20 mouse cellular contexts compared by ENCODE assay signal in the genomic region with DNA sequence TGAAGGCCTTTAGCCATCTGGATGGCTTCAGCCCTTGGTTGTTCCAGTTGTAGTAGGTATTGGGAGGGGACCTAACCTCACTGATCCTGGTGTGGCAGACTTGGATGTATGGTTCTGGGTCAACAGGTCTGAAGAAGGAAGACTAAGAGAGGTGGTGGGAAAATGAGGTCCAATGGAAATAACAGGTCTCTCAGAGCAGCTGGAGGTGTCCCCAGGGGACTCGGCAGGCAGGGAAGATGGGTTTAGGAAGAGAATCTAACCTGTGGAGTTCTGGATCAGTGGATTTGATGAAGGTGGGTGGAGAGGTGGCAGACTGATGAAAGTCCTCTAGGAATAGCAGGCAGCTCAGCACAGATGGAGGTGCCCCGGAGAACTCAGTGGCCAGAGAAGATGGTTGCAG. TPM values are rescaled to one million over a fixed set of nuclear protein-coding genes. Genes with fewer than 3 reads are reported as not detected.
DNase-seq lines count a peak whose midpoint lies in the region; ATAC-seq lines count a peak whose summit lies in the region.
"Had no signal": no experiment of that assay in that cellular context is flagged by ENCODE, and none has a peak within 500 bp of the region (broad histone marks: within the 10 kb centered on the region; RNA-seq: fewer than 3 reads in every experiment).

No protein-coding gene starts in this region.

- no peaks in the 10 kb centered on the region for H3K9me3 ChIP-seq in heart, embryonic 10.5 days
- no peaks in the 10 kb centered on the region for H3K9me3 ChIP-seq in heart, embryonic 11.5 days (replicated peaks; ENCODE audit: control insufficient read depth, low read length)
- H3K9me3 ChIP-seq: G1E had no signal

- WGBS in heart, embryonic 10.5 days: 80% methylated on average over 2 of the region's 2 CpGs
- 74% methylated on average over 2 of the region's 2 CpGs for WGBS in heart, embryonic 11.5 days (ENCODE audit: insufficient replicate concordance)

- H3K4me1 ChIP-seq in heart, embryonic 10.5 days: no peaks in the 10 kb centered on the region
- no peaks in the 10 kb centered on the region for H3K4me1 ChIP-seq in heart, embryonic 11.5 days (ENCODE audit: control insufficient read depth, insufficient read depth, low read length)

- no peak overlapping the region for H3K27ac ChIP-seq in heart, embryonic 10.5 days
- H3K27ac ChIP-seq in heart, embryonic 11.5 days (ENCODE audit: low read depth, low read length): no peak overlapping the region

- no peak overlapping the region for H3K4me2 ChIP-seq in heart, embryonic 11.5 days

- no peak overlapping the region for H3K9ac ChIP-seq in heart, embryonic 11.5 days (ENCODE audit: low read depth, low read length)

- H3K36me3 ChIP-seq in heart, embryonic 10.5 days: no peaks in the 10 kb centered on the region
- no peaks in the 10 kb centered on the region for H3K36me3 ChIP-seq in heart, embryonic 11.5 days (ENCODE audit: control insufficient read depth, insufficient read depth, low read length)
- H3K36me3 ChIP-seq: G1E had no signal

- H3K4me3 ChIP-seq in heart, embryonic 10.5 days: no peak overlapping the region
- H3K4me3 ChIP-seq in heart, embryonic 11.5 days (ENCODE audit: low read depth, low read length): no peak overlapping the region

- DNase-seq in heart, adult 11 months: peak; percentile 55
- no peak for DNase-seq in heart, adult 9 months (ENCODE audit: low spot score in 2 of 2)
- peak; percentile 58 for DNase-seq in heart, embryonic 10.5 days (ENCODE audit: low spot score)
- DNase-seq: adrenal gland, adult 2 months; adrenal gland, adult 8-10 months; adrenal gland, postnatal 10 days; adrenal gland, postnatal 14 days; adrenal gland, postnatal 25 days; adrenal gland, postnatal 36 days; B cell, adult 2 months; cerebellum, adult 11 months; cerebellum, adult 11-12 months; cerebellum, adult 18-20 months had no signal

- no peaks in the 10 kb centered on the region for H3K27me3 ChIP-seq in heart, embryonic 10.5 days (ENCODE audit: insufficient read depth, poor library complexity, severe bottlenecking)
- no peaks in the 10 kb centered on the region for H3K27me3 ChIP-seq in heart, embryonic 11.5 days (ENCODE audit: control insufficient read depth, insufficient read depth, low read length)
- H3K27me3 ChIP-seq: CH12.LX had no signal

- ATAC-seq in heart, embryonic 11.5 days (replicated peaks; ENCODE audit: insufficient number of reproducible peaks, low FRiP score, low TSS enrichment): no peak
- ATAC-seq: activated CD4-positive, CD25-positive, alpha-beta regulatory T cell, adult 4 months; CD4-positive, CD25-positive, alpha-beta regulatory T cell, adult 4 months; Patski had no signal

RNA-seq across cellular contexts. Expression of gene 4931406B18Rik, which starts 17.0 kb away (rescaled TPM):
- polyA plus RNA-seq in heart, embryonic 10.5 days (2016; fragmentation: Nextera tagmentation; extraction: Ambion mirVana): not detected in 2 replicates
- not detected in 2 replicates for polyA plus RNA-seq in heart, embryonic 11.5 days (2014; fragmentation: Nextera tagmentation; extraction: Ambion mirVana)
- polyA plus RNA-seq: activated CD4-positive, CD25-positive, alpha-beta regulatory T cell, adult 4 months; adrenal gland, adult 2 months; C2C12; CD4-positive, CD25-positive, alpha-beta regulatory T cell, adult 4 months; G1E; Patski had no signal

RNA-seq across cellular contexts. Expression of gene Cd33, which starts 21.5 kb away (rescaled TPM):
- 0.34 and 0.37 TPM in 2 replicates for polyA plus RNA-seq in heart, embryonic 10.5 days (2016; fragmentation: Nextera tagmentation; extraction: Ambion mirVana)
- polyA plus RNA-seq in heart, embryonic 11.5 days (2014; fragmentation: Nextera tagmentation; extraction: Ambion mirVana): 0.44 and 0.79 TPM in 2 replicates
- polyA plus RNA-seq: activated CD4-positive, CD25-positive, alpha-beta regulatory T cell, adult 4 months; CD4-positive, CD25-positive, alpha-beta regulatory T cell, adult 4 months had no signal

RNA-seq across cellular contexts. Expression of gene Iglon5, which starts 32.9 kb away (rescaled TPM):
- 0.20 TPM in 1 of 2 replicates, not detected in the other for polyA plus RNA-seq in heart, embryonic 10.5 days (2016; fragmentation: Nextera tagmentation; extraction: Ambion mirVana)
- polyA plus RNA-seq in heart, embryonic 11.5 days (2014; fragmentation: Nextera tagmentation; extraction: Ambion mirVana): 0.10 and 0.11 TPM in 2 replicates
- polyA plus RNA-seq: activated CD4-positive, CD25-positive, alpha-beta regulatory T cell, adult 4 months; G1E had no signal

RNA-seq across cellular contexts. Expression of gene Zfp658, which starts 39.3 kb away (rescaled TPM):
- polyA plus RNA-seq in heart, embryonic 10.5 days (2016; fragmentation: Nextera tagmentation; extraction: Ambion mirVana): 1.4 and 2.1 TPM in 2 replicates
- 1.2 and 1.9 TPM in 2 replicates for polyA plus RNA-seq in heart, embryonic 11.5 days (2014; fragmentation: Nextera tagmentation; extraction: Ambion mirVana)

RNA-seq across cellular contexts. Expression of gene Zfp719, which starts 56.6 kb away (rescaled TPM):
- polyA plus RNA-seq in heart, embryonic 10.5 days (2016; fragmentation: Nextera tagmentation; extraction: Ambion mirVana): 9.7 and 10.0 TPM in 2 replicates
- polyA plus RNA-seq in heart, embryonic 11.5 days (2014; fragmentation: Nextera tagmentation; extraction: Ambion mirVana): 8.0 TPM in 2 replicates

Comparison
In these comparisons a context has a peak if more than half of its experiments do, and no peak if none do; other contexts are left out.
1. DNase-seq: peak in heart, adult 11 months (single experiment) and heart, embryonic 10.5 days (single experiment); none in heart, adult 9 months (0 of 2).